Mouse (Mus musculus) spleen, adult 12 weeks (tissue): Measurements from ENCODE around the gene Il17d.

Experiments
- DNase-seq: peaks from one replicate; pipeline ENCODE4 v3.0.0; 2022; ENCODE audit warnings: low spot score

Gene Il17d

DNA sequence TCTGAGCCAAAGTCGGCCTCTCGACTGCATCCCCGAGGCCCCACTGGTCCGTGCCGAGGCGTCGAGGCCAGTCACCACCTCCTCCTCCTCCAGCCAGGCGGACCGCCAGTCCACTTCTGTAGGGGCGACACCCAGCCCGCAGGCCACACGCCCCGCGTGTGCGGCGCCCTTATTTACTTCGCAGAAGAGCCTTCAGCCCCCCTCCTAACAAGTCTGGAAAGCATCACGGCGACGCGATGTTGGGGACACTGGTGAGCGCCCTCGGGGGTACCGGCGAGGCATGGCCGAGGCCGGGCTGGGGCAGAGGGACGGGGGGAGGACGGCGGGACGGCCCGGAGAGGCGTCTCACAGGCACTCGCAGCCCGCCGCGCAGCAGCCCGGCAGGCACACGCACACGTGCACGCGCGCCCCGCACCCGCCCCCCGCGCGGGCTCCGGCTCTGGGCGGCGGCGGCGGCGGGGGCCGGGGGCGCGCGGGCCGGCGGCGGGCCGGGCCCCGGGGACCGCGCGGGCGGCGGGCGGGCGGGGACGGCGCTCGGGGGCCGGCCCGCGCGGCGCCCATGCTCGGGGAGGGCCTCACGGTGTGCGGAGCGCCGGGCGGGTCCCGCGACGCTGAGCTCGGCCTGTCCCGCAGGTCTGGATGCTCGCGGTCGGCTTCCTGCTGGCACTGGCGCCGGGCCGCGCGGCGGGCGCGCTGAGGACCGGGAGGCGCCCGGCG lies at the start of gene Il17d:
Gene Il17d, plus strand, starts transcription at position 107 of the 717 bp plus-strand sequence.
- no peak for DNase-seq

DNA sequence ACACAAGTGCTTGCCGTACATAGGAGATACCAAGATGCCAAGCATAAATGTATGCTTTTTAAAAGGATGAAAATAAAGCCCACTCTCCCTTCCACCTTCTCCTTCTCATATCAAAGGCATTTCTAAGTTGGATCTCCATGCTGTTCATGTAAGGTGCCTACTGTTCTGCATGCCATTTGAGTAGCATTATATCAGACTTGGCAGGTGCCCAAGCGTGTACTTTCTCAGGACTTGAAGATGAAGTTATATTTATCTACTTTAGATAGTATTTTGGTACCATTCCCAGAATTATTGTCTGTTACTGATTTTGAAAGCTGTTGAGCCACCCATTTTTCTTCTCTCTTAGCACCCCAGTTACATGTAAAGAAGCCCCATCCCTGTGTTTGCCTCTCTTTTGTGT lies 49.5 kb upstream of the Il17d start:
- no peak for DNase-seq

DNA sequence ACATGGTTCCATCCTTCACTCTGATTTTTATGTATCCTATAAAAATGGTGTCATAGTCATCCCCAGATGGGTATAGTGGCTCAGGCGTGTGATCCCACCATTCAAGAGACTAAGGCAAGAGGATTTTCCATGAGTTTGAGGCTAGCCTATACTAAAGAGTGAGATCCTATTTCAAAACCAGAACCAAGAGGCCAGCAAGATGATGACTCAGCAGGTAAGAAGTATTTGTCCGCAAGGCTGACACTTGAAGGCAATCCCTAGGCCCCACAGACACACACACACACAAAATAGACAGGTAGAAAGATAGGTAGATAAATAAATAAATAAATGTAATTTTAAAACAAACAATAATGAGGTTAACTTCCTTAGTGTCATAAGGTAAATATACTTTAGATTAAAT lies 42.3 kb upstream of the Il17d start:
- no peak for DNase-seq

GRCm38 (mm10) chr14:57484183-57484582 lies 40.4 kb upstream of the Il17d start:
- DNase-seq: no peak

DNA sequence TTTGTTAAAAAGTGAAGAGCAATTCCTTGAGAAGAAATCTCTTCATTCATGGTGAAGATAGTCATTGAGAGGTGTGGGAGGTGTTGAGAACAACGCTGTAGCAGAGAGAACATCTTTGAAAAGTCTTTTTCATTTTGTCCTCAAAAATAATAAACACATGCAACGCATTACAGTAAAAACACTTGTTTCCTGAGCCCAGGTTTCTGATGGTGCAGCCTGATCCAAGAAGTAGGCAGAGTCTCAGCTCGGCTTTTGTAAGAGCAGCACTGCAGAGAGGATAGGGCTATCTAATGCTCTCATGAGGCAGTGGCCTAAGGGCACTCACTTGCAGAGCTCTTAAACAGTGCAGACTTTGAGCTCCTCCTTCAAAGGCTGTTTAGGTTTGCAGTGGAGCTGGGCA lies 34.9 kb upstream of the Il17d start:
- no peak for DNase-seq

- no peak for DNase-seq
Measured at GRCm38 (mm10) chr14:57493840-57494239, 30.7 kb upstream of the Il17d start.

- DNase-seq: no peak
Measured at GRCm38 (mm10) chr14:57503729-57504128, 20.8 kb upstream of the Il17d start.

DNA sequence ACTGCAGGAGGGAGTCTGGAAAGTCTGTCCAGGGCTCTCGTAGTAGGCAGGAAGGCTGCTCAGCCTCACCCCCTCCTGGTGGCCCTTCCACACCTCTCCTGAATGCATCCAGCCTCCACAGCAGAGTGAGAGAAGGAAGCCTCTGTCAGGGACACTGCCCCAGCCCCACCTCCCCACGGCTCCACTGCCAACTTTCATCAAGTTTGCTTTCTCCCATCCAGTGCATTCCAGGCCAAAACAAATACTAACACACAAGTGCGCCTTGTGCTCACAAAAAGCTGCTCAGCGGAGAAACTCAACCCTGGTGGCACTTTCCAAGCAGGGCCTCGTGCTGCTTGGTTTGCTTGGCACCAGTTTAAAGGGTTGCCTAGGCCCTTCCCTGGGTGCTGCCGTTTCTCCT lies 15.0 kb upstream of the Il17d start:
- no peak for DNase-seq

GRCm38 (mm10) chr14:57515156-57515762 lies 9.3 kb upstream of the Il17d start:
- no peak for DNase-seq

GRCm38 (mm10) chr14:57517001-57517400 lies 7.6 kb upstream of the Il17d start:
- no peak for DNase-seq

GRCm38 (mm10) chr14:57523762-57524161 lies 815 bp upstream of the Il17d start:
- DNase-seq: no peak

DNA sequence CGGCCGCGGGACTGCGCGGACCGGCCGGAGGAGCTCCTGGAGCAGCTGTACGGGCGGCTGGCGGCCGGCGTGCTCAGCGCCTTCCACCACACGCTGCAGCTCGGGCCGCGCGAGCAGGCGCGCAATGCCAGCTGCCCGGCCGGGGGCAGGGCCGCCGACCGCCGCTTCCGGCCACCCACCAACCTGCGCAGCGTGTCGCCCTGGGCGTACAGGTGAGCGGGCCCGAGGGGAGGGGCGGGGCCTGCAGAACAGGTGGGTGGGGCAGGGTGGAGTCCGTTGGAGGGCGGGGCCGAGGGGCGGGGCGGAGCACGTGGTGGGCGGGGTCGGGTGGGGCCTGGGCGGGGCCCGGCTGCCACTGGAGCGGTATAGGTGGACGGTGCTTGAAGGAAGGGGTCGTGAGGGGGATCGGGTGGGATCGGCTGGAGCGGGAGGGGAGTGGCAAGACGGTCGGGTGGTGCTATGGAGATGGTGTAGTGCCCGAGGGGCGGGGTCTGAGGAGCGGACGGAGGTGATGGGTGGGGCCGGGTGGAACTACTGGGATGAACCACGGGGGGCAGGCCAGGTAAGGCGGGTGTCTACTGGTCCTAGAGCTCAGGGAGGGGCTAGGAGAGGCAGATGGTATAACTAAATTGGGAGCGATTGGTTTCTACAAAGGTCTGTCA lies 942 bp downstream of the Il17d start:
- peak; percentile 13 for DNase-seq

DNA sequence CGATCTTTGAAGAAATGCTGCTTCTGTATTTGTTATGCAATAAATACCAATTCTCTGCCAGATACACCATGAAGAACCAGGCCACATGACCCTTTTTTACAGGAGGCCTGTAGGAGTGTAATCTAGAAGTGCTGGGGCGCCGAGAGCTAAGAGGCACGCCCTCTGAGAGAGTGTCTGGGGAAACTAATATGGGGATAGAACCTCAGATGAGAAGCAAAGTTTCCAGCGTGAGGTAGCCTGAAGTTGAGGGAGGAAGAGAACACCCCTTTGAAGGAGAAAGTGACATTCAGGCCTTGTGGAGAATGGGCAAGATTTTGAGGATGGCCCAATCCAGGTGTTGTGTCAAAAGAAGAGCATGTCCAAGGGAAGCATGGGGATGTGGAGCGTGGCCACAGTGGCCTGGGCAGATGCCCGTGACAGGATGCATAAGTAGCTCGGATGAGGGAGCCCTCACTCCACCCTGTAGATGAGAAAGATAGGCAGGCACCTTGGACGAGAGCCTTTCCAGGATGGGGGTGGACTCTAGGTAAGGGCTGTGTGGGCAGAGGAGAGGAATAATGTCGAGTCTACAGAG lies 1.6 kb downstream of the Il17d start:
- no peak for DNase-seq

- DNase-seq: no peak
Measured at GRCm38 (mm10) chr14:57527122-57527521, 2.5 kb downstream of the Il17d start.

- no peak for DNase-seq
Measured at GRCm38 (mm10) chr14:57527598-57527997, 3.0 kb downstream of the Il17d start.

DNA sequence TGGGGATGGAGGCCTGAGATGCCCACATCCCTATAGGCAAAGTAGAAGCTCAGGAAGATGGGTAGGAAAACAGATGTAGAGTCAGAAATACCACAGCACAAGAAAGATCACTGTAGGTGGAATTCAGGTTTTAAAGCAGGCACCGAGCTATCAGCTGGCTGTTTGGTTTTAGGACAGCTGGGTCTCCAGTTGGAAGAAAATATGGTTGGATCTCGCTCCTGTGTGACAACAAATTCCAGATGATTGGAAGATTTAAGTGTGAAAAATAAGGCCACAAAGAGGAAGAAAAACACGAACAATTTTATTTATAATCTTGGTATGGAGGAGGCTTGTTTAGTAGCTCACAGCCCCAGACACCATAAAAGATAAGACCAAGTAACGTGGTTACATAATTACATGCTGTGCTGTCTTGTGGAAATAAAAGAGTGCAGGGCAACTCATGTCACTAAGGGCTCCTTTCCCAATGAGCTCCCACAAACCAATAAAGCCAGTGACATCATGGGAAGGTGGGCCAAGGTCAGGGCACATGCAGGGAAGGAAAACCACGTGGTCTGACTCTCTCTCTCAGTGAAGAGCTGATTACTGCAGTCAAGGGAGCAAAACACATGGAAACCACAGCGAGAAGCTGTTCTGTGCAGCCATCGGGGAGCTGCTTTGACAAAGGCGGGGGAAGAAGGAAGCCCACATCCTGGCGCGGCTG lies 4.7 kb downstream of the Il17d start:
- DNase-seq: no peak

DNA sequence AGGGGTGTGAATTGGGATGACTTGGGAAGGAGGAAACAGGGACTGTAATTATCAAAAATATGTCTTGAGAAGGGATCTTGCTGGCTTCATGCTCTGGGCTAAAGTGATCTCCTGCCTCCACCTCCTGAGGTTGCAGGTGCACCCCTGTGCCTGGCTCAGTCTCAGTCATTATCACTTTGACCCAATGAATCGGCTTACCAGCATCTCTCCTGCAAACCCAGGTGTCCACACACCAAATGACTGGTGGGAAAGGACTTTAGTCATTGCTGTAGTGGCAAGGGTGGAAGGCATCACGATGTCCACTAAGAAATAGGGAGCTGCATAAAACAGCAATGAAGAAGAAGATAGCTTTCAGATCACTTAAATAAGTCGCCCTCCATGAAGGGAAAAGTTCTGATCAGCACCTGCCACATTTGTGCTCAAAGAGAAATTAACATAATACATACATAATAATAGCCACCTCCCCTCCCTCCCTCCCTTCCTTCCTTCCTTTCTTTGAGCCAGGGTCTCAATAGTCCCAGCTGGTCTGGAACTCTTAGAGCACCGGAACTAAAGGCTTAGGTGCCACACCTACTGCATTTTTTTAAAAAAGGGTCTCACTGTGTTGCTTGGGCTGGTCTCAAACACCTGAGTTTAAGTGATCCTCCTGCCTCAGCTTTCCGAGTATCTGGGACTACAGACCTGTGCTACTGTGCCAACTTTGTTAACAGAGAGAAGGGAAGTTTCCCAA lies 5.4 kb downstream of the Il17d start:
- no peak for DNase-seq

DNA sequence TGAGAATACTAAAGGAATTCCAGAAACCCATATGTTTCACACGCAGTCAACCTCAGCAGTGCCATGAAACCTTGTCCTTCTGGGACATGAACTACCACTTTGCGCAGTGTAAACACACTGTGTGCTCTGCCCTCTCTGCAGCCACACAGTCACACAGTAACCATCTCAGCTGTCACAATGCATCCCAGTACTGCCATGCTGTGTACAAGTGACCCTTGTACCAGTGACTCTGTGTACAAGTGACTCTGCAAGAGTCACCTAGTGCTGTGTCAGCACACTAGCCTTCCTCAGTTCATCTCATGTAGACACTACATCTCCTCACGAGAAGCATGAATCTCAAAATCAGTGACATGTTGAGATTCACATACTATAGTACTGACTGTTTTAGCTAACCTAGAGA lies 8.0 kb downstream of the Il17d start:
- DNase-seq: no peak

GRCm38 (mm10) chr14:57533214-57533613 lies 8.6 kb downstream of the Il17d start:
- peak; percentile 18 for DNase-seq

DNA sequence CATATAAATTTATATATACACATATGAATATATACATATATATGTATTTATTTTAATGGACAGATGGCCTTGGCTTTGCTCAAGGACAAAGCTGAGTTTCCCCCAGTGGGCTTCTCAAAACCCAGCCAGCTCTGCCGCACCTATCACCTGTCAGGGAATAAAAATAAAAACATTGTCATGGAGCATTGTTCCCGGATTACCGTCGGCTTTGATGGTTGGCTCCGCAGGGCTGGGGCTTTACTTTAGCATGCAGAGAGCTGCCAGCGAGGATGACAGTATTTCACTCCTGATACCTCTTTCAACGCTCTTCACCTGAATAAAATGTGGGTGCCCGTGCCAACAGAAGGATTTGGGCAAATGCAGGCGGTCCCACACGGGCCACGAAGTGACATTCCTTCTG lies 9.3 kb downstream of the Il17d start:
- no peak for DNase-seq

DNA sequence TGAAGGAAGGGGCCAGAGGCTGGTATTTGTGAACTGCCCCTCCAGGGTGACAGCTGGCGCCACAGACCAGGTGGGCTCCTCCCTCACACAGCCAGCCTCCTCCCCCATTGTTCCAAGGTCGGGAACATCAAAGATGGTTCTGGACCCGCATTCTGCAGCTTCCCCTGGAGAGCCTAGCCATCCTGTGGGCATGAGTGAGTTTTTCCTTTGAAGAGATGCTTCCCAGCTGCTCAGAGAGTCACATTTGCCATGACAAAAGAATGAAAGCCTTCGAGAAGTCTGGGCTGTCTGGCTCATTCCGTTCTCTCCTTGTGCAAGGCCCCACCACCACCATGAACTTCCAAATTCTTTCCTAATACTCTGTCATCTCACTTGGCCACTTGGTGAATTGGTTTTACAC lies 9.8 kb downstream of the Il17d start:
- no peak for DNase-seq

GRCm38 (mm10) chr14:57534961-57535360 lies 10.4 kb downstream of the Il17d start:
- DNase-seq: no peak
